Comparison of ENCODE assay signal across 8 mouse cellular contexts in the genomic region with DNA sequence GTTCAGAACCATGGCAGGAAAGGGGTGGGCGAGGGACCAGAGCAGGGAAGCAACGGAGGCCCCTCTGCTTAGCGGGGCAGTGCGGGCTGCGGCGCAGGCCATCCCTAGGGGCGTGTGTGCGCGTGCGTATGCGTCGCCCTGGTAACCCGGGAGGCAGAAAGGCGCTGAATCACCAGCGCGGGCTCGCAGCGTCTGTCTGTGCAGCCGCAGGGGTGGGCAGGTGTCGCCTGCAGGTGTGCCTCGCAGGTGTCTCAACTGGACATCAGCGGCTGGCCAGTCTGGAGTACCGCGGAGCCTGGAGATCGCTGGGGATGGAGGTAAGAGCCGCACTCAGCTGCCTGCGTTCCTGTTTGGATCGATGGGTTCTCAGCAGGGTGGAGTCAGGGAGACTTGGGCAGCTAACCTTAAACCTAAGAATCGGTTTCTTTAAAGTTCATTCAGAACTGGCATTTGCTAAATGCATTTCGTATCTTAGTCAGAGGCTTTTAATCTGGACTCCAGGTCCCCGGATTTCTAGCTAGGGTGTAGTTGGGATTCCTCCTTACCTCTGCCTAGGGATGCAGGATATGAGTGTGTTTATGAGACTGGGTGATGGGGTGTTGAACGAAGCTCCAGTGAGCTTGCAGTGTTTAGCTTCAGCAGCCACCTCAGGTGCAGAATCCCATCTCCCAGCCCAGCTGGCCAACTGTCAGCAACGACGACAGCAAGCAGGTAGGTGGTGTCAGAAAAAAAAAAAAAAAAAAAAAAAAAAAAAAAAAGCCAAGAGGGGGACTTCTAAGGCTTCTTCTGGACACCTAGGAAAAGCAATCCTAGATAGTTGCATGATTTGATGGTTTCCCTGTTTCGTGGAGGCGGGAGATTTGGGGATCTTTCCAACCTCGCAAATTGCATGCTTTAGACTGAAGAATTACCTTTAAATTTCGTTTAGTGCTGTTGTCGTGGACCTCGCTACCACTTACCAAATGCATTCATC. TPM values are rescaled to one million over a fixed set of nuclear protein-coding genes. Genes with fewer than 3 reads are reported as not detected.
A peak's percentile ranks its signal among the peaks of the same experiment; 100 is the strongest.
DNase-seq lines count a peak whose midpoint lies in the region; ATAC-seq and TF ChIP-seq lines count a peak whose summit lies in the region.

A gene (plus strand): TSS at position 153 of the 973 bp plus-strand sequence.

- peaks cover 5% of the 10 kb centered on the region; the same call in 1 of the 2 replicates for H3K4me1 ChIP-seq in kidney, adult 2 months (ENCODE audit: control insufficient read depth, insufficient read depth, low read length)
- peaks cover 13% of the 10 kb centered on the region for H3K4me1 ChIP-seq in forebrain, embryonic 13.5 days
- peaks cover 9% of the 10 kb centered on the region; the same call in 1 of the 2 replicates for H3K4me1 ChIP-seq in limb, embryonic 12.5 days (replicated peaks)
- no peaks in the 10 kb centered on the region for H3K4me1 ChIP-seq in midbrain, postnatal 0 days (ENCODE audit: insufficient read depth, low read length)

- no peak for TF ChIP-seq CTCF in kidney, adult 2 months (conservative IDR thresholded peaks at IDR 0.05; ENCODE audit: insufficient read depth, insufficient read length, low read depth, low read length)
- TF ChIP-seq CTCF in midbrain, postnatal 0 days (IDR thresholded peaks at IDR 0.05), result no peak

- H3K4me3 ChIP-seq in kidney, adult 2 months (ENCODE audit: insufficient read depth, low read depth, low read length), result peak within 1 kb of the TSS; percentile 49
- H3K4me3 ChIP-seq in forebrain, embryonic 13.5 days, result peak within 1 kb of the TSS; percentile 57
- peak within 1 kb of the TSS; percentile 47 for H3K4me3 ChIP-seq in limb, embryonic 12.5 days (replicated peaks)
- peak within 1 kb of the TSS; percentile 58 for H3K4me3 ChIP-seq in midbrain, postnatal 0 days (ENCODE audit: low read depth, low read length)

- no peaks in the 10 kb centered on the region for H3K27me3 ChIP-seq in kidney, adult 2 months (replicated peaks; ENCODE audit: control insufficient read depth, insufficient read depth, low read length)
- H3K27me3 ChIP-seq in forebrain, embryonic 13.5 days, result no peaks in the 10 kb centered on the region
- no peaks in the 10 kb centered on the region for H3K27me3 ChIP-seq in limb, embryonic 12.5 days
- no peaks in the 10 kb centered on the region for H3K27me3 ChIP-seq in midbrain, postnatal 0 days (ENCODE audit: insufficient read depth, low read length)

- peak; percentile 96 for ATAC-seq in forebrain, embryonic 13.5 days
- ATAC-seq in limb, embryonic 12.5 days (ENCODE audit: insufficient number of reproducible peaks, insufficient read depth, low FRiP score, low TSS enrichment, low read depth), result peak; percentile 71; the same call in 1 of the 2 replicates
- ATAC-seq in midbrain, postnatal 0 days (ENCODE audit: low FRiP score), result peak; percentile 84

- no peaks in the 10 kb centered on the region for H3K9me3 ChIP-seq in forebrain, embryonic 13.5 days (replicated peaks)
- H3K9me3 ChIP-seq in limb, embryonic 12.5 days, result no peaks in the 10 kb centered on the region
- no peaks in the 10 kb centered on the region for H3K9me3 ChIP-seq in midbrain, postnatal 0 days (ENCODE audit: low read length)

- no peaks in the 10 kb centered on the region; the same call in 1 of the 2 replicates for H3K36me3 ChIP-seq in kidney, adult 2 months (ENCODE audit: control insufficient read depth, insufficient read depth, low read length)
- H3K36me3 ChIP-seq in forebrain, embryonic 13.5 days (ENCODE audit: poor library complexity, severe bottlenecking), result peaks cover 12% of the 10 kb centered on the region
- H3K36me3 ChIP-seq in limb, embryonic 12.5 days, result peaks cover 14% of the 10 kb centered on the region
- no peaks in the 10 kb centered on the region; the same call in 1 of the 2 replicates for H3K36me3 ChIP-seq in midbrain, postnatal 0 days (ENCODE audit: insufficient read depth, low read length)

- 19% methylated on average over 40 of the region's 40 CpGs for WGBS in kidney, adult 2 months
- WGBS in forebrain, embryonic 13.5 days, result 7% methylated on average over 40 of the region's 40 CpGs
- 13% methylated on average over 40 of the region's 40 CpGs for WGBS in limb, embryonic 12.5 days
- WGBS in midbrain, postnatal 0 days, result 8% methylated on average over 40 of the region's 40 CpGs

- H3K9ac ChIP-seq in forebrain, embryonic 13.5 days, result peak within 1 kb of the TSS; percentile 71
- peak within 1 kb of the TSS; percentile 48 for H3K9ac ChIP-seq in limb, embryonic 12.5 days (replicated peaks)
- H3K9ac ChIP-seq in midbrain, postnatal 0 days (replicated peaks; ENCODE audit: low read length, poor library complexity, severe bottlenecking), result peak within 1 kb of the TSS; percentile 44

- DNase-seq in kidney, adult 2 months, result peak; percentile 43
- no peak for DNase-seq in kidney, adult 9 months
- peak; percentile 56 for DNase-seq in cerebellum, adult 11 months
- DNase-seq in induced T-regulatory cell, adult 2 months (ENCODE audit: low read depth), result peak; percentile 35
- peak; percentile 62 for DNase-seq in midbrain, postnatal 0 days (ENCODE audit: low spot score)
- peak; percentile 39 for DNase-seq in thymus, postnatal 0 days (ENCODE audit: low spot score)

- H3K27ac ChIP-seq in kidney, adult 2 months (ENCODE audit: insufficient read depth, low read depth, low read length), result no peak within 1 kb of the TSS
- H3K27ac ChIP-seq in forebrain, embryonic 13.5 days, result no peak within 1 kb of the TSS
- H3K27ac ChIP-seq in limb, embryonic 12.5 days, result no peak within 1 kb of the TSS
- peak within 1 kb of the TSS; percentile 57; the same call in 1 of the 2 replicates for H3K27ac ChIP-seq in midbrain, postnatal 0 days (ENCODE audit: low read depth, low read length)

- no peak for TF ChIP-seq POLR2A in kidney, adult 2 months (IDR thresholded peaks at IDR 0.05; ENCODE audit: low read depth, low read length)

- H3K4me2 ChIP-seq in forebrain, embryonic 13.5 days, result peak within 1 kb of the TSS; percentile 86
- peak within 1 kb of the TSS; percentile 91 for H3K4me2 ChIP-seq in limb, embryonic 12.5 days
- H3K4me2 ChIP-seq in midbrain, postnatal 0 days (ENCODE audit: low read depth, low read length, poor library complexity, severe bottlenecking), result peak within 1 kb of the TSS; percentile 69

RNA-seq across cellular contexts. Expression of the gene that starts here (rescaled TPM):
- polyA plus RNA-seq in kidney, adult 2 months (2012; rRNA removed), result 0.57 and 0.67 TPM in 2 replicates
- polyA plus RNA-seq in forebrain, embryonic 13.5 days (2015; fragmentation: Nextera tagmentation; extraction: Ambion mirVana), result 0.96 and 1.4 TPM in 2 replicates
- 0.23 and 0.29 TPM in 2 replicates for polyA plus RNA-seq in limb, embryonic 12.5 days (2016; fragmentation: Nextera tagmentation; extraction: Ambion mirVana)
- total RNA-seq in midbrain, postnatal 0 days (2014; rRNA removed), result 13.5 and 13.8 TPM in 2 replicates
- polyA plus RNA-seq in midbrain, postnatal 0 days (2015; fragmentation: Nextera tagmentation; extraction: Ambion mirVana), result 7.7 and 9.4 TPM in 2 replicates
- polyA plus RNA-seq in thymus, postnatal 0 days (2015; fragmentation: Nextera tagmentation; extraction: Ambion mirVana), result 0.03 and 0.09 TPM in 2 replicates

Comparison
In these comparisons a context has a peak if more than half of its experiments do, and no peak if none do; other contexts are left out.
1. Peak in DNase-seq and H3K4me3 ChIP-seq in kidney, adult 2 months; RNA of the gene not detected or under 1 TPM.
2. Peak in ATAC-seq, H3K4me3 ChIP-seq, H3K9ac ChIP-seq and H3K4me2 ChIP-seq in limb, embryonic 12.5 days; RNA of the gene not detected or under 1 TPM.
3. Peak in DNase-seq in thymus, postnatal 0 days; RNA of the gene not detected or under 1 TPM.